Mouse (Mus musculus): ENCODE measurements at regions not wholly inside any gene's neighbourhood (a gene's known extent, or its start where the extent isn't known, plus 50 kb on each side); places are given as distances from the start of the nearest gene placed in this dataset.

- Histone ChIP-seq H3K4me3 (no peak overlapping the region), H3K27me3 (no peaks in the 10 kb centered on the region), H3K4me1 (no peaks in the 10 kb centered on the region), H3K36me3 (no peaks in the 10 kb centered on the region), H3K9me3 (replicated peaks) (no peaks in the 10 kb centered on the region), H3K27ac (no peak overlapping the region), H3K4me2 (replicated peaks) (no peak overlapping the region), H3K9ac (no peak overlapping the region)
- WGBS: 79% methylated on average over 5 of the region's 5 CpGs
- ATAC-seq (ENCODE audit: low FRiP score): no peak
These were observed 70.8 kb downstream of the Toporsl start for GRCm38 (mm10) chr4:52666768-52667480.

- 48% methylated on average over 2 of the region's 2 CpGs for WGBS
- no peak overlapping the region for H3K4me2 ChIP-seq (replicated peaks)
- no peak for ATAC-seq (ENCODE audit: low FRiP score)
These were observed 104.8 kb upstream of the Olfr275 start for GRCm38 (mm10) chr4:52709563-52709962.

GRCm38 (mm10) chr4:52726203-52726602 is 88.2 kb upstream of the Olfr275 start:
- Histone ChIP-seq H3K9ac (no peak overlapping the region), H3K27me3 (no peaks in the 10 kb centered on the region), H3K4me2 (replicated peaks) (no peak overlapping the region), H3K36me3 (no peaks in the 10 kb centered on the region), H3K4me3 (no peak overlapping the region), H3K9me3 (replicated peaks) (no peaks in the 10 kb centered on the region), H3K27ac (no peak overlapping the region), H3K4me1 (no peaks in the 10 kb centered on the region)
- WGBS: 76% methylated on average over 6 of the region's 6 CpGs
- peak; percentile 40; the same call in 1 of the 2 replicates for ATAC-seq (ENCODE audit: low FRiP score)

More at GRCm38 (mm10) chr4:52709563-52709962, 104.8 kb upstream of the Olfr275 start:
- Histone ChIP-seq H3K27ac (no peak overlapping the region), H3K9me3 (replicated peaks) (no peaks in the 10 kb centered on the region), H3K4me1 (no peaks in the 10 kb centered on the region), H3K4me3 (no peak overlapping the region), H3K36me3 (no peaks in the 10 kb centered on the region), H3K27me3 (no peaks in the 10 kb centered on the region), H3K9ac (no peak overlapping the region)

GRCm38 (mm10) chr4:52726625-52727297 is 87.6 kb upstream of the Olfr275 start:
- H3K4me2 ChIP-seq (replicated peaks): no peak overlapping the region
- H3K27ac ChIP-seq: no peak overlapping the region
- H3K9me3 ChIP-seq (replicated peaks): no peaks in the 10 kb centered on the region
- no peak overlapping the region for H3K4me3 ChIP-seq
- 29% methylated on average over 14 of the region's 14 CpGs for WGBS
- H3K36me3 ChIP-seq: no peaks in the 10 kb centered on the region
- no peaks in the 10 kb centered on the region for H3K4me1 ChIP-seq
- H3K27me3 ChIP-seq: no peaks in the 10 kb centered on the region
- peak; percentile 77 for ATAC-seq (ENCODE audit: low FRiP score)
- H3K9ac ChIP-seq: no peak overlapping the region

- H3K9me3 ChIP-seq (replicated peaks): no peaks in the 10 kb centered on the region
- H3K4me1 ChIP-seq: no peaks in the 10 kb centered on the region
- 92% methylated on average over 8 of the region's 8 CpGs for WGBS
- ATAC-seq (ENCODE audit: low FRiP score): no peak
- no peak overlapping the region for H3K27ac ChIP-seq
- H3K4me3 ChIP-seq: no peak overlapping the region
- no peak overlapping the region for H3K9ac ChIP-seq
- H3K27me3 ChIP-seq: no peaks in the 10 kb centered on the region
- no peaks in the 10 kb centered on the region for H3K36me3 ChIP-seq
- no peak overlapping the region for H3K4me2 ChIP-seq (replicated peaks)
These were observed 81.3 kb upstream of the Olfr275 start for GRCm38 (mm10) chr4:52733141-52733540.

GRCm38 (mm10) chr4:52739543-52740474 is 74.6 kb upstream of the Olfr275 start:
- WGBS: 67% methylated on average over 9 of the region's 9 CpGs
- H3K9me3 ChIP-seq (replicated peaks): no peaks in the 10 kb centered on the region
- no peak overlapping the region for H3K4me3 ChIP-seq
- no peak overlapping the region for H3K4me2 ChIP-seq (replicated peaks)
- no peak overlapping the region for H3K9ac ChIP-seq
- no peaks in the 10 kb centered on the region for H3K4me1 ChIP-seq
- no peaks in the 10 kb centered on the region for H3K36me3 ChIP-seq
- H3K27me3 ChIP-seq: no peaks in the 10 kb centered on the region
- no peak overlapping the region for H3K27ac ChIP-seq
- no peak for ATAC-seq (ENCODE audit: low FRiP score)

- ATAC-seq (ENCODE audit: low FRiP score): 0 out of 2 replicates have a peak, but pooled peaks have one; percentile 50
- Histone ChIP-seq H3K9me3 (replicated peaks) (no peaks in the 10 kb centered on the region), H3K4me2 (replicated peaks) (no peak overlapping the region), H3K4me1 (no peaks in the 10 kb centered on the region), H3K4me3 (no peak overlapping the region), H3K36me3 (no peaks in the 10 kb centered on the region), H3K9ac (no peak overlapping the region), H3K27me3 (no peaks in the 10 kb centered on the region), H3K27ac (no peak overlapping the region)
- WGBS: 69% methylated on average over 8 of the region's 8 CpGs
These were observed 61.4 kb upstream of the Olfr275 start for GRCm38 (mm10) chr4:52752838-52753509.
